Mouse (Mus musculus): ENCODE measurements around the gene Fhl2. TPM values are rescaled to one million over a fixed set of nuclear protein-coding genes. Genes with fewer than 3 reads are reported as not detected.
"Not testable (repeated sequence)": the region's sequence is repeated elsewhere in the genome, so short reads cannot be mapped to it uniquely, and the experiment has no call there.

Gene Fhl2
- polyA plus RNA-seq, 2 experiments = 19.5 to 23.1 TPM

DNA sequence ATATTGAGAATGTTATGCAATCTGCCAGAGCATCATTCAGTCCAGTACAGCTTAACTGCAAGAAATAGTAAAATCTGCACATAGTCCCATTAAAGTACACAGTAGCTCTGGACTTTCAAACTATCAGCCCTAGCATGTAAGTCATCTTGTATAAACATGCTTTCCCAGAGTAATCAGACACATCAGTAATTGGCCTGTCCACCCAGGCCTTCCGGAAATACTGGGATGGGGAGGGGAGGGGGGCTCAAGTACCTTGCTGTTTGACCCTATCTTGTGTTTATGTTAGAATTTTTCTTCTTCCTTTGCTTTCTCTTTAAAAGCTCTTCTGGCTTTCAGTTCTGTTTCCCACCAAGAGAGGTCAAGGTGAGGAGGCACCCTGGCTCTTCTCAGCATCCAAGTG lies 725 bp downstream of the Fhl2 start:
- no peak for DNase-seq (ENCODE audit: low spot score)
- no peak for ATAC-seq (ENCODE audit: low FRiP score, low read depth)
- Histone ChIP-seq H3K9ac (ENCODE audit: low read depth, low read length, severe bottlenecking) (no peak overlapping the region), H3K27ac (replicated peaks; ENCODE audit: low read depth, low read length) (no peak overlapping the region), H3K36me3 (ENCODE audit: control insufficient read depth, insufficient read depth, low read length) (no peaks in the 10 kb centered on the region), H3K4me1 (ENCODE audit: control insufficient read depth, insufficient read depth, low read length) (no peaks in the 10 kb centered on the region), H3K9me3 (ENCODE audit: control insufficient read depth, low read length) (no peaks in the 10 kb centered on the region), H3K27me3 (ENCODE audit: control insufficient read depth, insufficient read depth, low read length) (no peaks in the 10 kb centered on the region), H3K4me2 (replicated peaks; ENCODE audit: low read depth, low read length, severe bottlenecking) (no peak overlapping the region), H3K4me3 (replicated peaks; ENCODE audit: low read length) (no peak overlapping the region)
- WGBS = 47% methylated on average over 1 of the region's 1 CpGs
- no peak for TF ChIP-seq POLR2A (IDR thresholded peaks at IDR 0.05; ENCODE audit: borderline replicate concordance, extremely low read depth, insufficient read depth, insufficient read length)

DNA sequence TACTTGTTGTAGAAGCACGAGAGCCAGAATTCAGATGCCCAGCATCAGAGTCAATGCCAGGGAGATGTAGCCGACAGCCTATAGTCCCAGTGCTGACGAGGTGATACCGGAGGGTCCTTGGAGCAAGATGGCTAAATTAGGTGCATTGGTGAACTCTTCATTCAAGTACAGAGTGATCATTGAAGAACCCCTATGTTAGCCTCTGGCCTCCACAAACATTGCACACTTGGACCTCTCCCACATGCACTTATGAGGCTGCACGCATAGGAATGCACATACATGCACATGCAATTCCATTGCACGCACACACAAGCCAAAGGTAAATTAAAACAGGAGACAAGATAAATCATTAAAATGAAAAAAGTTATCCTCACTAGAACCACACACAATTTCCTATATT lies 3.4 kb downstream of the Fhl2 start:
- Histone ChIP-seq H3K4me1 (ENCODE audit: control insufficient read depth, insufficient read depth, low read length) (no peaks in the 10 kb centered on the region), H3K36me3 (ENCODE audit: control insufficient read depth, insufficient read depth, low read length) (no peaks in the 10 kb centered on the region), H3K4me3 (replicated peaks; ENCODE audit: low read length) (no peak overlapping the region), H3K27me3 (ENCODE audit: control insufficient read depth, insufficient read depth, low read length) (no peaks in the 10 kb centered on the region), H3K27ac (replicated peaks; ENCODE audit: low read depth, low read length) (no peak overlapping the region), H3K9me3 (ENCODE audit: control insufficient read depth, low read length) (no peaks in the 10 kb centered on the region), H3K9ac (ENCODE audit: low read depth, low read length, severe bottlenecking) (no peak overlapping the region), H3K4me2 (replicated peaks; ENCODE audit: low read depth, low read length, severe bottlenecking) (no peak overlapping the region)
- WGBS = 94% methylated on average over 6 of the region's 6 CpGs
- DNase-seq (ENCODE audit: low spot score) = no peak
- TF ChIP-seq POLR2A (IDR thresholded peaks at IDR 0.05; ENCODE audit: borderline replicate concordance, extremely low read depth, insufficient read depth, insufficient read length) = no peak
- ATAC-seq (ENCODE audit: low FRiP score, low read depth) = no peak

DNA sequence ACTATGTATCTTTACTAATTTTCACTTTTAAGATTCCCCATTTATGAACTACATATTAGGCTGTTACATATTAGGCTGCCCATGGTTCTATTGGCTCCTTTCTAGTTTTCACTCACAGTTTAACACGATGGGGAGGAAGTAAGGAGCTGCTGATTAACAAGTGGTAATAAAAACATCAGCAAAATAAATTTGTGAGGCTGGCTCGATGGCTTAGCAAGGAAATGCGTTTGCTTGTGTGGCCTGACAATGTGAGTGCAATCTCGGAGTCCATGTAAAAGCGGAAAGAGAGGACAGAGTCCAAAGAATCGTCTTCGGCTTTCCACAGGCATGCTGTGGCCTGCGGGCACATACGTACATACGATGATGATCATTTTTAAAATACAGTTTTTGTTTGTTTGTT lies 4.3 kb downstream of the Fhl2 start:
- DNase-seq (ENCODE audit: low spot score) (no peak), ATAC-seq (ENCODE audit: low FRiP score, low read depth) (no peak)
- TF ChIP-seq POLR2A (IDR thresholded peaks at IDR 0.05; ENCODE audit: borderline replicate concordance, extremely low read depth, insufficient read depth, insufficient read length) = no peak
- Histone ChIP-seq H3K9me3 (ENCODE audit: control insufficient read depth, low read length) (no peaks in the 10 kb centered on the region), H3K4me3 (replicated peaks; ENCODE audit: low read length) (no peak overlapping the region), H3K4me2 (replicated peaks; ENCODE audit: low read depth, low read length, severe bottlenecking) (no peak overlapping the region), H3K27ac (replicated peaks; ENCODE audit: low read depth, low read length) (no peak overlapping the region), H3K4me1 (ENCODE audit: control insufficient read depth, insufficient read depth, low read length) (no peaks in the 10 kb centered on the region), H3K9ac (ENCODE audit: low read depth, low read length, severe bottlenecking) (no peak overlapping the region), H3K27me3 (ENCODE audit: control insufficient read depth, insufficient read depth, low read length) (no peaks in the 10 kb centered on the region), H3K36me3 (ENCODE audit: control insufficient read depth, insufficient read depth, low read length) (no peaks in the 10 kb centered on the region)
- WGBS = 62% methylated on average over 10 of the region's 10 CpGs

DNA sequence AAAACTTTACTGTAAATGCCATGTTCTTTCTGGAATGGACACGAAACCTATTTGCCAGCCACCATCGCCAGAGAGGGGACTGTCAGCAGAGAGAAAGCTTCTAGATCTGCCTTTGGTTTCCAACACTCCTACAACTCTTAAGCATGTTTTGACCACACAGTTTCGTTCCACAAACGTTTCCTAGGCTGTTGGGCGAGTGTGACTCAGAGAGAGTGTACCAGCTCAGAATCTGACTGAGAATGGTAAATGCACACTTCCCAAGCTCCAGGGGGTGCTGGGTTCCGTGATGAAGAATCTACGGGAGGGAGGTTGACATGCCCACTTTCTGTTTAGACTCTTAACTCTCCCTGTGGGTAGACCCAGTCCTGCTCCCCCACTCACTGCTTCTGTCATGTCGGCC lies 5.7 kb downstream of the Fhl2 start:
- 83% methylated on average over 8 of the region's 8 CpGs for WGBS
- TF ChIP-seq POLR2A (IDR thresholded peaks at IDR 0.05; ENCODE audit: borderline replicate concordance, extremely low read depth, insufficient read depth, insufficient read length) = no peak
- H3K9me3 ChIP-seq (ENCODE audit: control insufficient read depth, low read length) = no peaks in the 10 kb centered on the region
- no peak overlapping the region for H3K4me2 ChIP-seq (replicated peaks; ENCODE audit: low read depth, low read length, severe bottlenecking)
- no peak overlapping the region for H3K4me3 ChIP-seq (replicated peaks; ENCODE audit: low read length)
- no peaks in the 10 kb centered on the region for H3K27me3 ChIP-seq (ENCODE audit: control insufficient read depth, insufficient read depth, low read length)
- DNase-seq (ENCODE audit: low spot score) (no peak), ATAC-seq (ENCODE audit: low FRiP score, low read depth) (no peak)
- no peak overlapping the region for H3K9ac ChIP-seq (ENCODE audit: low read depth, low read length, severe bottlenecking)
- no peaks in the 10 kb centered on the region for H3K36me3 ChIP-seq (ENCODE audit: control insufficient read depth, insufficient read depth, low read length)
- no peaks in the 10 kb centered on the region for H3K4me1 ChIP-seq (ENCODE audit: control insufficient read depth, insufficient read depth, low read length)
- H3K27ac ChIP-seq (replicated peaks; ENCODE audit: low read depth, low read length) = no peak overlapping the region

DNA sequence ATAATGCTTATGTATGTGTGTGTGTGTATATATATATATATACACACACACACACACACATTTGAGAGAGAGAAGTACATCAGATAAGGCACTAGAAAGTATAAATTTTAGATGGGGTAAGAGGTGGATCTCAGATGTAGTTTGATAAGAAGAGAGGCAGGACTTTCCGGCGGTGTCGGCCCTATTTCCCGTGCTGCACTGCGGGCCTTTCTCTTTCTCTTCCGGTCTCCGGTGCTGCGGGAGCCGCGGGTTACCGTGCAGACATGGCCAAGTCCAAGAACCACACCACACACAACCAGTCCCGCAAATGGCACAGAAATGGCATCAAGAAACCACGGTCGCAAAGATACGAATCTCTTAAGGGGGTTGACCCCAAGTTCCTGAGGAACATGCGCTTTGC lies 7.9 kb downstream of the Fhl2 start:
- not testable (repeated sequence) for DNase-seq (ENCODE audit: low spot score); H3K36me3 ChIP-seq (ENCODE audit: control insufficient read depth, insufficient read depth, low read length); ATAC-seq (ENCODE audit: low FRiP score, low read depth); H3K9me3 ChIP-seq (ENCODE audit: control insufficient read depth, low read length); H3K27me3 ChIP-seq (ENCODE audit: control insufficient read depth, insufficient read depth, low read length); H3K27ac ChIP-seq (replicated peaks; ENCODE audit: low read depth, low read length); H3K4me2 ChIP-seq (replicated peaks; ENCODE audit: low read depth, low read length, severe bottlenecking); H3K4me1 ChIP-seq (ENCODE audit: control insufficient read depth, insufficient read depth, low read length); H3K9ac ChIP-seq (ENCODE audit: low read depth, low read length, severe bottlenecking); H3K4me3 ChIP-seq (replicated peaks; ENCODE audit: low read length)
- 98% methylated on average over 9 of the region's 16 CpGs for WGBS

DNA sequence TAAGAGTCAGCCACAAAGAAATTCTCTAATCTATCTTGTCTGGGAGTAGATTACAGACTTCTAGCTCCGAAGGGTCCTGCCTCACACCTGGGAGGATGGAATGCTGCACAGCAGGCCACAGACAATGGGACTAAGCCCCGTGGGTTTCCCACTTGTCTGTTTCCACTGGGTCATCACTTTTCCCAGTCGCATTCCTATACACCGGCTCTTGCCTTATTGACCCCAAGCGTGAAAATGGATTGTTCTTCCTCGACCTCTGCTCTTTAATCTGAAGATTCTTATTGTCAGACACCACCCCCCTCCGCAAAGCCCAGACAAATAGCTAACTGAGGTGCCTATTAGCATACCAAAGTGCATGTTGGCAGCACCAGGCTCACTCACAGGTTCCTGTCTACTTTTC lies 10.4 kb downstream of the Fhl2 start:
- no peak for ATAC-seq (ENCODE audit: low FRiP score, low read depth)
- no peak overlapping the region for H3K4me3 ChIP-seq (replicated peaks; ENCODE audit: low read length)
- H3K27me3 ChIP-seq (ENCODE audit: control insufficient read depth, insufficient read depth, low read length) = no peaks in the 10 kb centered on the region
- no peak for TF ChIP-seq POLR2A (IDR thresholded peaks at IDR 0.05; ENCODE audit: borderline replicate concordance, extremely low read depth, insufficient read depth, insufficient read length)
- no peak overlapping the region for H3K9ac ChIP-seq (ENCODE audit: low read depth, low read length, severe bottlenecking)
- H3K4me2 ChIP-seq (replicated peaks; ENCODE audit: low read depth, low read length, severe bottlenecking) = no peak overlapping the region
- WGBS = 27% methylated on average over 7 of the region's 7 CpGs
- no peaks in the 10 kb centered on the region for H3K9me3 ChIP-seq (ENCODE audit: control insufficient read depth, low read length)
- no peaks in the 10 kb centered on the region for H3K4me1 ChIP-seq (ENCODE audit: control insufficient read depth, insufficient read depth, low read length)
- no peaks in the 10 kb centered on the region for H3K36me3 ChIP-seq (ENCODE audit: control insufficient read depth, insufficient read depth, low read length)
- DNase-seq (ENCODE audit: low spot score) = no peak
- H3K27ac ChIP-seq (replicated peaks; ENCODE audit: low read depth, low read length) = no peak overlapping the region
